Mouse (Mus musculus): ENCODE results near the gene Oas1h. TPM values are rescaled to one million over a fixed set of nuclear protein-coding genes. Genes with fewer than 3 reads are reported as not detected.

The Oas1h gene
- not detected in 2 replicates for polyA plus RNA-seq (2015; fragmentation: Nextera tagmentation; extraction: Ambion mirVana)

GRCm38 (mm10) chr5:120861121-120861520 lies at the start of gene Oas1h:
Gene Oas1h, plus strand, starts transcription at chr5:120861421.
- Histone ChIP-seq H3K4me2 (ENCODE audit: low read depth, low read length) (no peak within 1 kb of the TSS), H3K4me3 (replicated peaks; ENCODE audit: low read length) (no peak within 1 kb of the TSS), H3K27ac (ENCODE audit: low read length) (no peak within 1 kb of the TSS), H3K36me3 (ENCODE audit: control insufficient read depth, insufficient read depth, low read length) (no peaks in the 10 kb centered on the region), H3K4me1 (ENCODE audit: control insufficient read depth, insufficient read depth, low read length) (no peaks in the 10 kb centered on the region), H3K27me3 (ENCODE audit: control insufficient read depth, insufficient read depth, low read length) (no peaks in the 10 kb centered on the region), H3K9me3 (replicated peaks; ENCODE audit: control insufficient read depth, low read length) (no peaks in the 10 kb centered on the region), H3K9ac (ENCODE audit: low read length) (no peak within 1 kb of the TSS)
- no peak for ATAC-seq (ENCODE audit: insufficient read depth, low FRiP score)
- WGBS = 39% methylated on average over 4 of the region's 4 CpGs

GRCm38 (mm10) chr5:120811951-120812819 lies 49.0 kb upstream of the Oas1h start, which contains the start of gene Oas1c:
Gene Oas1c, minus strand, starts transcription at chr5:120812514.
- Histone ChIP-seq H3K36me3 (ENCODE audit: control insufficient read depth, insufficient read depth, low read length) (no peaks in the 10 kb centered on the region), H3K27ac (ENCODE audit: low read length) (peak within 1 kb of the TSS; percentile 77), H3K9ac (ENCODE audit: low read length) (peak within 1 kb of the TSS; percentile 67), H3K9me3 (replicated peaks; ENCODE audit: control insufficient read depth, low read length) (no peaks in the 10 kb centered on the region), H3K4me3 (replicated peaks; ENCODE audit: low read length) (peak within 1 kb of the TSS; percentile 53), H3K4me1 (ENCODE audit: control insufficient read depth, insufficient read depth, low read length) (0 out of 2 replicates have a peak, but pooled peaks cover 6% of the 10 kb centered on the region), H3K27me3 (ENCODE audit: control insufficient read depth, insufficient read depth, low read length) (no peaks in the 10 kb centered on the region), H3K4me2 (ENCODE audit: low read depth, low read length) (peak within 1 kb of the TSS; percentile 69)
- ATAC-seq (ENCODE audit: insufficient read depth, low FRiP score) = peak; percentile 92
- WGBS = 4% methylated on average over 18 of the region's 18 CpGs

- ATAC-seq (ENCODE audit: insufficient read depth, low FRiP score) = no peak
- no peak overlapping the region for H3K27ac ChIP-seq (ENCODE audit: low read length)
- H3K36me3 ChIP-seq (ENCODE audit: control insufficient read depth, insufficient read depth, low read length) = no peaks in the 10 kb centered on the region
- H3K4me1 ChIP-seq (ENCODE audit: control insufficient read depth, insufficient read depth, low read length) = 0 out of 2 replicates have a peak, but pooled peaks cover 6% of the 10 kb centered on the region
- H3K9ac ChIP-seq (ENCODE audit: low read length) = peak overlapping the region; percentile 67
- peak overlapping the region; percentile 69 for H3K4me2 ChIP-seq (ENCODE audit: low read depth, low read length)
- no peaks in the 10 kb centered on the region for H3K9me3 ChIP-seq (replicated peaks; ENCODE audit: control insufficient read depth, low read length)
- H3K27me3 ChIP-seq (ENCODE audit: control insufficient read depth, insufficient read depth, low read length) = no peaks in the 10 kb centered on the region
- 68% methylated on average over 6 of the region's 6 CpGs for WGBS
- peak overlapping the region; percentile 53 for H3K4me3 ChIP-seq (replicated peaks; ENCODE audit: low read length)
These were observed 48.2 kb upstream of the Oas1h start for GRCm38 (mm10) chr5:120813023-120813422.

- 56% methylated on average over 3 of the region's 3 CpGs for WGBS
- H3K36me3 ChIP-seq (ENCODE audit: control insufficient read depth, insufficient read depth, low read length) = no peaks in the 10 kb centered on the region
- no peak for ATAC-seq (ENCODE audit: insufficient read depth, low FRiP score)
These were observed 45.3 kb upstream of the Oas1h start for GRCm38 (mm10) chr5:120815949-120816348.

GRCm38 (mm10) chr5:120818999-120819398 lies 42.2 kb upstream of the Oas1h start:
- Histone ChIP-seq H3K27ac (ENCODE audit: low read length) (no peak overlapping the region), H3K4me1 (ENCODE audit: control insufficient read depth, insufficient read depth, low read length) (no peaks in the 10 kb centered on the region), H3K4me3 (replicated peaks; ENCODE audit: low read length) (no peak overlapping the region), H3K36me3 (ENCODE audit: control insufficient read depth, insufficient read depth, low read length) (no peaks in the 10 kb centered on the region), H3K4me2 (ENCODE audit: low read depth, low read length) (no peak overlapping the region), H3K9me3 (replicated peaks; ENCODE audit: control insufficient read depth, low read length) (peaks cover 7% of the 10 kb centered on the region; the same call in 1 of the 2 replicates), H3K27me3 (ENCODE audit: control insufficient read depth, insufficient read depth, low read length) (no peaks in the 10 kb centered on the region), H3K9ac (ENCODE audit: low read length) (no peak overlapping the region)
- no peak for ATAC-seq (ENCODE audit: insufficient read depth, low FRiP score)

More at GRCm38 (mm10) chr5:120815949-120816348, 45.3 kb upstream of the Oas1h start:
- Histone ChIP-seq H3K27me3 (ENCODE audit: control insufficient read depth, insufficient read depth, low read length) (no peaks in the 10 kb centered on the region), H3K4me1 (ENCODE audit: control insufficient read depth, insufficient read depth, low read length) (0 out of 2 replicates have a peak, but pooled peaks cover 6% of the 10 kb centered on the region), H3K27ac (ENCODE audit: low read length) (no peak overlapping the region), H3K9me3 (replicated peaks; ENCODE audit: control insufficient read depth, low read length) (peaks cover 7% of the 10 kb centered on the region; the same call in 1 of the 2 replicates), H3K4me2 (ENCODE audit: low read depth, low read length) (no peak overlapping the region), H3K9ac (ENCODE audit: low read length) (no peak overlapping the region), H3K4me3 (replicated peaks; ENCODE audit: low read length) (no peak overlapping the region)

GRCm38 (mm10) chr5:120831031-120831430 lies 30.2 kb upstream of the Oas1h start:
- no peak for ATAC-seq (ENCODE audit: insufficient read depth, low FRiP score)
- Histone ChIP-seq H3K27ac (ENCODE audit: low read length) (no peak overlapping the region), H3K36me3 (ENCODE audit: control insufficient read depth, insufficient read depth, low read length) (no peaks in the 10 kb centered on the region), H3K27me3 (ENCODE audit: control insufficient read depth, insufficient read depth, low read length) (no peaks in the 10 kb centered on the region), H3K4me1 (ENCODE audit: control insufficient read depth, insufficient read depth, low read length) (no peaks in the 10 kb centered on the region), H3K4me3 (replicated peaks; ENCODE audit: low read length) (no peak overlapping the region), H3K9me3 (replicated peaks; ENCODE audit: control insufficient read depth, low read length) (no peaks in the 10 kb centered on the region), H3K9ac (ENCODE audit: low read length) (no peak overlapping the region), H3K4me2 (ENCODE audit: low read depth, low read length) (no peak overlapping the region)
- 79% methylated on average over 4 of the region's 4 CpGs for WGBS

- Histone ChIP-seq H3K36me3 (ENCODE audit: control insufficient read depth, insufficient read depth, low read length) (no peaks in the 10 kb centered on the region), H3K4me3 (replicated peaks; ENCODE audit: low read length) (no peak overlapping the region), H3K4me2 (ENCODE audit: low read depth, low read length) (no peak overlapping the region), H3K4me1 (ENCODE audit: control insufficient read depth, insufficient read depth, low read length) (no peaks in the 10 kb centered on the region), H3K9ac (ENCODE audit: low read length) (no peak overlapping the region), H3K27ac (ENCODE audit: low read length) (no peak overlapping the region), H3K9me3 (replicated peaks; ENCODE audit: control insufficient read depth, low read length) (no peaks in the 10 kb centered on the region), H3K27me3 (ENCODE audit: control insufficient read depth, insufficient read depth, low read length) (no peaks in the 10 kb centered on the region)
- 13% methylated on average over 17 of the region's 17 CpGs for WGBS
- ATAC-seq (ENCODE audit: insufficient read depth, low FRiP score) = no peak
These were observed 27.6 kb upstream of the Oas1h start for GRCm38 (mm10) chr5:120833335-120834280.

GRCm38 (mm10) chr5:120836731-120837585 lies 24.3 kb upstream of the Oas1h start:
- no peak for ATAC-seq (ENCODE audit: insufficient read depth, low FRiP score)
- 9% methylated on average over 8 of the region's 8 CpGs for WGBS
- Histone ChIP-seq H3K36me3 (ENCODE audit: control insufficient read depth, insufficient read depth, low read length) (no peaks in the 10 kb centered on the region), H3K27ac (ENCODE audit: low read length) (no peak overlapping the region), H3K27me3 (ENCODE audit: control insufficient read depth, insufficient read depth, low read length) (no peaks in the 10 kb centered on the region), H3K4me1 (ENCODE audit: control insufficient read depth, insufficient read depth, low read length) (no peaks in the 10 kb centered on the region), H3K4me2 (ENCODE audit: low read depth, low read length) (no peak overlapping the region), H3K4me3 (replicated peaks; ENCODE audit: low read length) (no peak overlapping the region), H3K9ac (ENCODE audit: low read length) (no peak overlapping the region), H3K9me3 (replicated peaks; ENCODE audit: control insufficient read depth, low read length) (no peaks in the 10 kb centered on the region)

All from stomach, embryonic 16.5 days (tissue).